In genomic region chr13:72625236-72625950, GRCm38 (mm10) we compare ENCODE assay signal across 8 mouse cellular contexts. TPM values are rescaled to one million over a fixed set of nuclear protein-coding genes. Genes with fewer than 3 reads are reported as not detected.
DNase-seq lines count a peak whose midpoint lies in the region; ATAC-seq lines count a peak whose summit lies in the region.

No protein-coding gene starts in this region.

- peak overlapping the region; percentile 34 for H3K4me3 ChIP-seq in hindbrain, embryonic 11.5 days (ENCODE audit: low read depth, low read length)
- H3K4me3 ChIP-seq in liver, embryonic 15.5 days (replicated peaks) = no peak overlapping the region

- DNase-seq in right cerebral cortex, postnatal 25 days = peak; percentile 9
- DNase-seq in right cerebral cortex, postnatal 4 days = no peak
- peak; percentile 82 for DNase-seq in hindbrain, embryonic 11.5 days (ENCODE audit: low spot score)
- peak; percentile 54 for DNase-seq in retina, postnatal 1 day
- DNase-seq in thymus, postnatal 10 days (ENCODE audit: low spot score in 2 of 2) = no peak
- no peak for DNase-seq in spleen, postnatal 10 days (ENCODE audit: low spot score in 2 of 2)
- no peak for DNase-seq in natural killer cell, adult 2 months (ENCODE audit: low spot score in 2 of 2)

- H3K27ac ChIP-seq in hindbrain, embryonic 11.5 days (ENCODE audit: low read depth, low read length) = no peak overlapping the region
- no peak overlapping the region for H3K27ac ChIP-seq in liver, embryonic 15.5 days (replicated peaks)

- peak overlapping the region; percentile 56 for H3K4me2 ChIP-seq in hindbrain, embryonic 11.5 days (replicated peaks; ENCODE audit: low read depth, low read length)
- H3K4me2 ChIP-seq in liver, embryonic 15.5 days = 0 out of 2 replicates have a peak overlapping the region, but pooled peaks have one; percentile 48

- 0 out of 2 replicates have a peak, but pooled peaks cover 4% of the 10 kb centered on the region for H3K4me1 ChIP-seq in hindbrain, embryonic 11.5 days (replicated peaks; ENCODE audit: control insufficient read depth, insufficient read depth, low read length)
- H3K4me1 ChIP-seq in liver, embryonic 15.5 days (replicated peaks) = peaks cover 16% of the 10 kb centered on the region; the same call in 1 of the 2 replicates

- WGBS in hindbrain, embryonic 11.5 days = 6% methylated on average over 28 of the region's 28 CpGs
- WGBS in liver, embryonic 15.5 days (ENCODE audit: insufficient replicate concordance) = 7% methylated on average over 28 of the region's 28 CpGs

- H3K27me3 ChIP-seq in hindbrain, embryonic 11.5 days (ENCODE audit: control insufficient read depth, insufficient read depth, low read length) = peaks cover 32% of the 10 kb centered on the region
- H3K27me3 ChIP-seq in liver, embryonic 15.5 days = peaks cover 95% of the 10 kb centered on the region

- ATAC-seq in hindbrain, embryonic 11.5 days (ENCODE audit: low FRiP score) = no peak
- ATAC-seq in liver, embryonic 15.5 days (ENCODE audit: insufficient read depth) = no peak

- no peaks in the 10 kb centered on the region for H3K9me3 ChIP-seq in hindbrain, embryonic 11.5 days (ENCODE audit: control insufficient read depth, low read length)
- H3K9me3 ChIP-seq in liver, embryonic 15.5 days (replicated peaks) = no peaks in the 10 kb centered on the region

- H3K9ac ChIP-seq in hindbrain, embryonic 11.5 days (ENCODE audit: low read depth, low read length) = no peak overlapping the region; the same call in 1 of the 2 replicates
- no peak overlapping the region for H3K9ac ChIP-seq in liver, embryonic 15.5 days

- H3K36me3 ChIP-seq in hindbrain, embryonic 11.5 days (ENCODE audit: control insufficient read depth, insufficient read depth, low read length) = no peaks in the 10 kb centered on the region
- H3K36me3 ChIP-seq in liver, embryonic 15.5 days (replicated peaks) = no peaks in the 10 kb centered on the region

RNA-seq across cellular contexts. Expression of gene Irx2, which starts 3.2 kb away (rescaled TPM):
- polyA plus RNA-seq in hindbrain, embryonic 11.5 days (2014; fragmentation: Nextera tagmentation; extraction: Ambion mirVana) = 55.9 TPM in 2 replicates
- not detected in 2 replicates for polyA plus RNA-seq in liver, embryonic 15.5 days (2015; fragmentation: Nextera tagmentation; extraction: Ambion mirVana)

Comparison
In these comparisons a context has a peak if more than half of its experiments do, and no peak if none do; other contexts are left out.
1. DNase-seq: peak in right cerebral cortex, postnatal 25 days (single experiment), hindbrain, embryonic 11.5 days (single experiment) and retina, postnatal 1 day (single experiment); none in right cerebral cortex, postnatal 4 days (single experiment), thymus, postnatal 10 days (0 of 2), spleen, postnatal 10 days (0 of 2) and natural killer cell, adult 2 months (0 of 2).
2. RNA of gene Irx2, which starts 3.2 kb away (polyA plus RNA-seq): 55.9 TPM in hindbrain, embryonic 11.5 days; not detected in liver, embryonic 15.5 days; every median in the first group is over 10 times any median in the second.